Mouse (Mus musculus) bone marrow, adult 2 months (tissue): Measurements from ENCODE around the gene Samd3. TPM values are rescaled to one million over a fixed set of nuclear protein-coding genes. Genes with fewer than 3 reads are reported as not detected.

ENCODE experiments used
- H3K27ac ChIP-seq: fragments of 200-500 bp; 2 replicates; pipeline ENCODE4 v1.5.1; 2012; ENCODE audit warnings: low read depth, mild to moderate bottlenecking, control low read depth, inconsistent platforms, low read length; ENCODE audit not compliant: control insufficient read depth, poor library complexity, insufficient read depth
- H3K4me1 ChIP-seq: fragments of 200-500 bp; 2 replicates; pipeline ENCODE4 v1.6.1; 2011; ENCODE audit warnings: low read length; ENCODE audit not compliant: control insufficient read depth, insufficient read depth
- H3K4me3 ChIP-seq: fragments of 200-500 bp; replicated peaks from 2 replicates; pipeline ENCODE3; 2011; ENCODE audit warnings: mild to moderate bottlenecking, low read depth, low read length, control low read depth; ENCODE audit not compliant: control insufficient read depth
- CTCF ChIP-seq: fragments of 200-500 bp; IDR thresholded peaks from 2 replicates; pipeline ENCODE4 v1.5.1; 2011; ENCODE audit warnings: low read length, control low read depth; ENCODE audit not compliant: control insufficient read depth, insufficient read depth
- POLR2A ChIP-seq: fragments of 200-500 bp; IDR thresholded peaks from 2 replicates; pipeline ENCODE4 v1.6.1; 2011; ENCODE audit warnings: low read depth, mild to moderate bottlenecking, control low read depth, low read length, borderline replicate concordance; ENCODE audit not compliant: control insufficient read depth
- WGBS: fragments of 180-500 bp; shearing (Covaris S2); methylation state at CpG from one replicate; pipeline ENCODE4 v1.1.7; 2018; 5-methylcytosine and 5-hydroxymethylcytosine counted together
- polyA plus RNA-seq: library from polyadenylated mRNA; stranded (reverse); fragments of >200 nt; gene quantifications from 2 replicates; pipeline ENCODE4 v1.2.4, GENCODE M21; 2011; ENCODE audit warnings: low replicate concordance; ENCODE audit not compliant: missing spikeins, insufficient read depth, insufficient read length

The Samd3 gene
- polyA plus RNA-seq, result 1.6 and 2.3 TPM in 2 replicates

DNA sequence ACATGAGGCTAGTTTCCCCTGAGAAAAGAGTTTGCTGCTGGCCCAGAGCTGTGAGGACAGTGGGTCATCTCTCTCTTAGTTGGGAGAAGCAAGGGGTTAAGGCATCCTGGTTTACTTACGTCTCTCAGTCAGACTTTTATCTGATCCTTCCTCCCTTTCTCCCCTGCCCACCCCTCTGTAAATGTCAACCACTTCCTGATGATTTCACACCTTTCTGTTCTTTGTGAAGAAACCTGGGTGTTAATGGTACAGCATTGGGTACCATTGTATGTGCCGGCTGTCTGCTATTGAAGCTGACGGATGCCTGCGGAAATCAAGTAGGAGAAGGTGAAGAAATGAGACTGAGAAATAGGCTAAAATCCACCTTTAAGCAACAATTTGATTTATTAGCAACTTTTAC is at the start of gene Samd3:
TSS of gene Samd3 (plus strand) at position 220 of the 400 bp plus-strand sequence.
- 67% methylated on average over 4 of the region's 4 CpGs for WGBS
- Histone ChIP-seq H3K4me3 (no peak within 1 kb of the TSS), H3K4me1 (no peaks in the 10 kb centered on the region), H3K27ac (no peak within 1 kb of the TSS; the same call in 1 of the 2 replicates)
- TF ChIP-seq CTCF, result no peak
- TF ChIP-seq POLR2A, result no peak

- no peak for TF ChIP-seq CTCF
- no peak for TF ChIP-seq POLR2A
- WGBS, result 83% methylated on average over 5 of the region's 5 CpGs
These were observed 44.2 kb upstream of the Samd3 start for GRCm38 (mm10) chr10:26185289-26185688.

GRCm38 (mm10) chr10:26190811-26191210 is 38.7 kb upstream of the Samd3 start:
- H3K4me3 ChIP-seq, result no peak overlapping the region
- H3K4me1 ChIP-seq, result no peaks in the 10 kb centered on the region
- TF ChIP-seq POLR2A, result no peak
- no peak for TF ChIP-seq CTCF
- no peak overlapping the region for H3K27ac ChIP-seq

More at GRCm38 (mm10) chr10:26185289-26185688, 44.2 kb upstream of the Samd3 start:
- Histone ChIP-seq H3K4me1 (no peaks in the 10 kb centered on the region), H3K4me3 (no peak overlapping the region), H3K27ac (no peak overlapping the region)

- Histone ChIP-seq H3K27ac (no peak overlapping the region), H3K4me3 (no peak overlapping the region), H3K4me1 (no peaks in the 10 kb centered on the region)
- TF ChIP-seq POLR2A, result no peak
- WGBS, result 58% methylated on average over 1 of the region's 1 CpGs
These were observed 34.6 kb upstream of the Samd3 start for GRCm38 (mm10) chr10:26194892-26195291.

GRCm38 (mm10) chr10:26202708-26203368 is 26.7 kb upstream of the Samd3 start:
- Histone ChIP-seq H3K4me3 (no peak overlapping the region), H3K4me1 (no peaks in the 10 kb centered on the region), H3K27ac (no peak overlapping the region)
- 87% methylated on average over 9 of the region's 9 CpGs for WGBS
- TF ChIP-seq POLR2A (no peak), CTCF (no peak)

GRCm38 (mm10) chr10:26220729-26221128 is 8.8 kb upstream of the Samd3 start:
- WGBS, result 68% methylated on average over 4 of the region's 4 CpGs
- Histone ChIP-seq H3K27ac (no peak overlapping the region), H3K4me3 (no peak overlapping the region), H3K4me1 (no peaks in the 10 kb centered on the region)
- TF ChIP-seq POLR2A, result no peak
- no peak for TF ChIP-seq CTCF

GRCm38 (mm10) chr10:26226241-26226640 is 3.3 kb upstream of the Samd3 start:
- H3K4me1 ChIP-seq, result no peaks in the 10 kb centered on the region
- 81% methylated on average over 5 of the region's 5 CpGs for WGBS
- TF ChIP-seq CTCF (no peak), POLR2A (no peak)
- no peak overlapping the region for H3K27ac ChIP-seq
- H3K4me3 ChIP-seq, result no peak overlapping the region

DNA sequence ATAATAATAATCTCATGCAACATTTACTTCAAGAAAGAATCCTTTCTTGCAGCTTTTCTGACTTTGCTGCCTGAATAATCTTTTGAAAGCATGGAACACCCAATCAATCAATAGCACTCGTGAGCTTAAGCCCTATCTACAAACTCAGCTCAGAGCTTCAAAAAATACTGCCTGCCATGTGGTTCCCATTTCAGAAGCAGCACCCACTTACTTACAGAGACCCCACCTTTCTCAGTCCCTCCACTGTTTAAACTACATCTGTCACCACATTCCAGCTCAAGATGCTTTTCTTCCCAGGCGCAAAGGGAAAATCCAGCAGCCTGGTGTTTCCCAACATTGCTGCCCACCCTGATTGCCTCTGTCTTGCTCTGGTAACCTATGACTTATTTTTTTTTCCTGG is 2.8 kb upstream of the Samd3 start:
- H3K4me1 ChIP-seq, result no peaks in the 10 kb centered on the region
- WGBS, result 82% methylated on average over 2 of the region's 2 CpGs

DNA sequence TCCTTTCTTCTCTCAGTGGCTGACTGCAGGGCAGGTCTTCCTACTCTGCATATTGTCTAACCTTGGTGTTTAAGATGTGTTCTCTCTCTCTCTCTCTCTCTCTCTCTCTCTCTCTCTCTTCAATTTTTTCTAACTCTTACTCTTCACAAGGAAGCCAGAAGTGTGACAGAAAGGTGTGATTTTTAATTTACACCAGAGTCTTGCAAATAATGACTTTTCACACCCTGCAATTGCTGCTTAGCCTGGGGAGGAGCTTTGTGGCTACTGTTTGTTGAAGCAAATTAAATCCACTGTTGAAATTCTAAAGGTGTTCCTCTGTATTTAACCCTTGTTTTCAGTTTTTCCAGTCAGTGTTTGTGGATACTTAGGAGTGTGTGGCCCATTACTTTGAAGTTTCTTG is 1.3 kb upstream of the Samd3 start:
- Histone ChIP-seq H3K4me3 (no peak overlapping the region), H3K27ac (no peak overlapping the region), H3K4me1 (no peaks in the 10 kb centered on the region)
- TF ChIP-seq POLR2A (no peak), CTCF (no peak)

More for the DNA sequence above, 2.8 kb upstream of the Samd3 start:
- no peak overlapping the region for H3K4me3 ChIP-seq
- TF ChIP-seq POLR2A (no peak), CTCF (no peak)
- H3K27ac ChIP-seq, result no peak overlapping the region
